In the genomic region with DNA sequence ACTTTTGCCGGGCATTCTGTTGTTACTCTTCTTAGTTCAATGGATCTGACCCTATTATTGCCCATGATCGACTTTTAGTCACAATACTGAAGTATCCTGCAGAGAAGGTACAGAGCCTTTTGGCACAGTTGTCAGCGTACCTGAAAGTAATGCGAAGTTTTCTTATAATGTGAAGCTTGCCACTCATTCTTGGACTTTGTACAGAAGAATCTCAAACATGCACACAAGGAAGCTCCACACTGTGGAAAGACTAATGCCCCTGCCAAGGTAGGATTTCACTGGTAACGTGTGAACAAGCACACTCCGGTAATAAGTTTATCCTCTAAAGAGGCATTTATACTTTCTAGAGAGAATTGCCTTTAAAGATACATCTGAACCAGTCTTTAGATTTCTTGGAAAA, we compare ENCODE assay signal across 24 mouse cellular contexts.
A peak's percentile ranks its signal among the peaks of the same experiment; 100 is the strongest.
DNase-seq lines count a peak whose midpoint lies in the region; ATAC-seq lines count a peak whose summit lies in the region.
"Had no signal": no experiment of that assay in that cellular context is flagged by ENCODE, and none has a peak within 500 bp of the region (broad histone marks: within the 10 kb centered on the region; RNA-seq: fewer than 3 reads in every experiment).

No protein-coding gene starts in this region.

- no peaks in the 10 kb centered on the region for H3K36me3 ChIP-seq in kidney, embryonic 15.5 days
- H3K36me3 ChIP-seq in kidney, embryonic 14.5 days (ENCODE audit: control insufficient read depth, insufficient read depth, low read length): no peaks in the 10 kb centered on the region
- H3K36me3 ChIP-seq: embryonic facial prominence, embryonic 10.5 days; embryonic facial prominence, embryonic 12.5 days; G1E had no signal

- WGBS in kidney, embryonic 15.5 days: 83% methylated on average over 6 of the region's 6 CpGs
- 90% methylated on average over 6 of the region's 6 CpGs for WGBS in kidney, embryonic 14.5 days

- H3K27ac ChIP-seq in kidney, embryonic 15.5 days: no peak overlapping the region
- H3K27ac ChIP-seq in kidney, embryonic 14.5 days (ENCODE audit: low read depth, low read length): no peak overlapping the region
- H3K27ac ChIP-seq: embryonic facial prominence, embryonic 10.5 days; embryonic facial prominence, embryonic 12.5 days; forebrain, embryonic 13.5 days had no signal

- no peaks in the 10 kb centered on the region for H3K9me3 ChIP-seq in kidney, embryonic 15.5 days (replicated peaks)
- no peaks in the 10 kb centered on the region for H3K9me3 ChIP-seq in kidney, embryonic 14.5 days (ENCODE audit: control insufficient read depth, low read length)
- H3K9me3 ChIP-seq: embryonic facial prominence, embryonic 10.5 days; embryonic facial prominence, embryonic 12.5 days; forebrain, embryonic 13.5 days; G1E had no signal

- no peaks in the 10 kb centered on the region for H3K4me1 ChIP-seq in kidney, embryonic 15.5 days
- no peaks in the 10 kb centered on the region for H3K4me1 ChIP-seq in kidney, embryonic 14.5 days (ENCODE audit: control insufficient read depth, insufficient read depth, low read length)
- H3K4me1 ChIP-seq: embryonic facial prominence, embryonic 10.5 days; embryonic facial prominence, embryonic 12.5 days; forebrain, embryonic 13.5 days had no signal

- peak; percentile 7 for DNase-seq in kidney, adult 11 months
- DNase-seq in kidney, adult 8-10 months: peak; percentile 10 to 54
- no peak for DNase-seq in kidney, adult 18-20 months
- peak; percentile 20 for DNase-seq in kidney, postnatal 14 days
- peak; percentile 4 to 47 for DNase-seq in kidney, postnatal 36 days
- DNase-seq: adrenal gland, adult 8-10 months; adrenal gland, postnatal 14 days; adrenal gland, postnatal 36 days; B cell, adult 2 months; cerebellum, adult 11-12 months; cerebellum, adult 2 months; cerebellum, adult 9-10 months; cerebellum, postnatal 10 days; cerebellum, postnatal 25 days had no signal

- H3K4me3 ChIP-seq in kidney, embryonic 15.5 days (replicated peaks): no peak overlapping the region
- H3K4me3 ChIP-seq in kidney, embryonic 14.5 days (ENCODE audit: low read length): no peak overlapping the region
- H3K4me3 ChIP-seq: embryonic facial prominence, embryonic 10.5 days; embryonic facial prominence, embryonic 12.5 days; forebrain, embryonic 13.5 days had no signal

- no peak overlapping the region for H3K4me2 ChIP-seq in kidney, embryonic 15.5 days
- no peak overlapping the region for H3K4me2 ChIP-seq in kidney, embryonic 14.5 days (replicated peaks; ENCODE audit: low read depth, low read length)
- H3K4me2 ChIP-seq: embryonic facial prominence, embryonic 12.5 days; forebrain, embryonic 13.5 days had no signal

- no peak for ATAC-seq in kidney, embryonic 15.5 days (replicated peaks; ENCODE audit: low FRiP score)
- no peak for ATAC-seq in kidney, embryonic 14.5 days (ENCODE audit: low FRiP score, low TSS enrichment)
- ATAC-seq: activated CD4-positive, CD25-positive, alpha-beta regulatory T cell, adult 4 months; CD4-positive, CD25-positive, alpha-beta regulatory T cell, adult 4 months; forebrain, embryonic 13.5 days; Patski had no signal

- H3K9ac ChIP-seq in kidney, embryonic 15.5 days: no peak overlapping the region
- H3K9ac ChIP-seq in kidney, embryonic 14.5 days (ENCODE audit: low read depth, low read length): no peak overlapping the region
- H3K9ac ChIP-seq: embryonic facial prominence, embryonic 12.5 days; forebrain, embryonic 13.5 days had no signal

- no peaks in the 10 kb centered on the region for H3K27me3 ChIP-seq in kidney, embryonic 15.5 days
- no peaks in the 10 kb centered on the region for H3K27me3 ChIP-seq in kidney, embryonic 14.5 days (ENCODE audit: control insufficient read depth, insufficient read depth, low read length)
- H3K27me3 ChIP-seq: CH12.LX; embryonic facial prominence, embryonic 12.5 days; forebrain, embryonic 13.5 days; Patski had no signal
